Mouse (Mus musculus) spleen, adult 2 months (tissue): ENCODE results near the gene Actr2. TPM values are rescaled to one million over a fixed set of nuclear protein-coding genes. Genes with fewer than 3 reads are reported as not detected.

Source experiments
- DNase-seq, 2 experiments: peaks; one replicate each; pipeline versions ENCODE4 v3.0.0 to v3.0.0-alpha.2; 2012 to 2021; ENCODE audit warnings: low spot score in 2 of 2, low read depth in 1 of 2
- H3K27ac ChIP-seq: fragments of 200-500 bp; 2 replicates; pipeline ENCODE4 v1.5.1; 2012; ENCODE audit warnings: low read length, inconsistent platforms; ENCODE audit not compliant: insufficient read depth
- H3K27me3 ChIP-seq: fragments of 200-500 bp; 2 replicates; pipeline ENCODE4 v1.6.1; 2012; ENCODE audit warnings: mild to moderate bottlenecking, moderate library complexity, low read length, inconsistent platforms; ENCODE audit not compliant: control insufficient read depth, insufficient read depth
- H3K36me3 ChIP-seq: fragments of 200-500 bp; 2 replicates; pipeline ENCODE4 v1.6.1; 2012; ENCODE audit warnings: mild to moderate bottlenecking, low read length, inconsistent platforms; ENCODE audit not compliant: control insufficient read depth, insufficient read depth
- H3K4me1 ChIP-seq: fragments of 200-500 bp; 2 replicates; pipeline ENCODE4 v1.6.1; 2011; ENCODE audit warnings: inconsistent platforms; ENCODE audit not compliant: control insufficient read depth, insufficient read depth, insufficient read length
- H3K4me3 ChIP-seq: fragments of 200-500 bp; 2 replicates; pipeline ENCODE4 v1.5.1; 2011; ENCODE audit warnings: mild to moderate bottlenecking, inconsistent platforms; ENCODE audit not compliant: insufficient read depth, insufficient read length; ENCODE audit errors: extremely low read depth
- CTCF ChIP-seq: fragments of 200-500 bp; IDR thresholded peaks from 2 replicates; pipeline ENCODE4 v1.5.1; 2011; ENCODE audit warnings: mild to moderate bottlenecking, inconsistent platforms; ENCODE audit not compliant: insufficient read depth, insufficient read length, insufficient replicate concordance; ENCODE audit errors: extremely low read depth
- POLR2A ChIP-seq: fragments of 200-500 bp; IDR thresholded peaks from 2 replicates; pipeline ENCODE4 v1.6.1; 2011; ENCODE audit warnings: low read depth, low read length, inconsistent platforms
- WGBS: fragments of 180-500 bp; shearing (Covaris S2); methylation state at CpG from one replicate; pipeline ENCODE4 v1.1.7; 2018; 5-methylcytosine and 5-hydroxymethylcytosine counted together
- polyA plus RNA-seq: library from polyadenylated mRNA; depleted of rRNA; stranded (reverse); fragments of >200 nt; gene quantifications from 2 replicates; pipeline ENCODE4 v1.2.3, GENCODE M21; 2012

Actr2 gene
- polyA plus RNA-seq, 1 experiment = 24.4 TPM

DNA sequence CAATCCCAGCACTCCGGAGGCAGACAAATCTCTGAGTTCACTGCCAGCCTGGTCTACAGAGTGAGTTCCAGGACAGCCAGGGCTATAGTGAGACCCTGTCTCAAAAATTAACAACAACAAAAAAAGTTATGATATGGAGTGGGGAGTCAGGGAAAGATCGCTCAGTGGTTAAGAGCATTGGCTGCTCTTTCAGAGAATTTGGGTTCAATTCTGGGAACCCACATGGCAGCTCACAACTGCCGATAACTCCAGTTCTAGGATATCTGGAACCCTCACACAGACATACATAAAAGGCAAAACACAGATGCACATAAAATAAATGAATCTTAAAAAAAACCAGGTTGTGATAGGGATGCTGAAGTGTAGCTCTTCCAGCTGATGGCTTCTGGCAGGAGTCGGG is 83.7 kb downstream of the Actr2 start:
- no peaks in the 10 kb centered on the region for H3K36me3 ChIP-seq
- TF ChIP-seq POLR2A (no peak), CTCF (no peak)
- WGBS = 89% methylated on average over 4 of the region's 4 CpGs
- H3K27me3 ChIP-seq = no peaks in the 10 kb centered on the region
- DNase-seq = no peak
- no peak overlapping the region for H3K27ac ChIP-seq
- H3K4me1 ChIP-seq = no peaks in the 10 kb centered on the region
- H3K4me3 ChIP-seq = no peak overlapping the region

DNA sequence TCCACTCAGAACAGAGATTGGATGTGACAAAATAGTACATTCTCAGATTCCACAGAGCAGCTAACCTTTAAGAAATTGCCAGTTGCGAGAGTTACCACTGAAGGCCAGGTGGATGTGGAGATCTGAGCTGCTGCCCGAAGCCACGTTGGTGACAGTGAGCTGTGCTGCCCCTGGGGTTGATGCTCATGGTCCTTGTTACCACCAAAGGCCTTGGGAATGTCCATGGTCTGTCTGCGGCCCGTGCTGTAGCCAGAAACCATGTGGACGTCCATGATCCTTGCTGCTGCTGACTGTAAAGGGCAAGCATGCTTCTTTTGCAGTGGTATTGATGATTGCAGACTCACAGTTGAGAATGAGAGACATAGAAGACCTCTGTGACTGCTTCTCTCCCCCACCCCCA is 84.3 kb downstream of the Actr2 start:
- no peaks in the 10 kb centered on the region for H3K36me3 ChIP-seq
- H3K27me3 ChIP-seq = no peaks in the 10 kb centered on the region
- H3K4me1 ChIP-seq = no peaks in the 10 kb centered on the region
- WGBS = 90% methylated on average over 6 of the region's 6 CpGs
- no peak overlapping the region for H3K4me3 ChIP-seq
- DNase-seq = no peak
- H3K27ac ChIP-seq = no peak overlapping the region
- no peak for TF ChIP-seq CTCF
- TF ChIP-seq POLR2A = no peak

DNA sequence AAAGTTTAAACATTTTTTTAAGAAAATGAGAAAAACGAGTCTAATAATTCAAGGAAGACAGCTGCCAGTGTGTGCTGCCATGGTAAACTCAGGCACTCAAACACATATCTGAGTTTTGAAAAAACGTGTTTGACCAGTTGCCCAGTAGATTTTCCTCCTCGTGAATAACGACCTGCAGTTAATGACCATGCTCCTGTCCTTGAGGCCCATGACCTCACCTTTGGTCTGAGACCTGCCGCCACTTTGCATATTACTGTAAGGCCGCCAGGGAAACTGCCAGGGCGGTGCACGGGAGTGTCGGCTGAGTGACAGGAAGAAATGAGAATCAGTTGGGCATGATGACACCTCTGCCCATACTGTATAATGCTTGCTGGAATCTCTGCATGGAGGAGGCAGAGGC is 85.0 kb downstream of the Actr2 start:
- WGBS = 83% methylated on average over 9 of the region's 9 CpGs
- H3K27ac ChIP-seq = no peak overlapping the region
- no peaks in the 10 kb centered on the region for H3K36me3 ChIP-seq
- no peak for DNase-seq
- no peaks in the 10 kb centered on the region for H3K27me3 ChIP-seq
- no peaks in the 10 kb centered on the region for H3K4me1 ChIP-seq
- H3K4me3 ChIP-seq = no peak overlapping the region
- TF ChIP-seq POLR2A (no peak), CTCF (no peak)

DNA sequence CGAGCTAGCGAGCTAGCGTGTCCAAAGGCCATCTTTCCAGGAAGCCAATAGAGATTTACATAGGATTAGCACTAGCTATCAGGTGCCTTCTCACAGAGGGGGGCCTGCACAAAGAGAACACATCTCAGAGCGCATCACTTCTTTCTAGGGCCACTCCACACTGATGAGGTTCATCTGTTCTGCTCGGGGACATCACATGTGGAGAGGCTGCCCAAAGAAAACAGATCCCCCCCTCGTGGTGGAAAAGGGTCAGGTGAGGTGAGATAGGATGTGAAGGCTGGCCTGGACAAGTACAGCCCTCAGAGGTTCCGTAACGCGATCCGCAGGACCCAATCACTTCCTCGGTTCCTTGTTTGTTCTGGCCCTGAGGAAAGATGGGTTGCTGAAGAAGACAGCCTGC is 86.8 kb downstream of the Actr2 start:
- TF ChIP-seq CTCF = no peak
- no peak for TF ChIP-seq POLR2A
- Histone ChIP-seq H3K36me3 (peaks cover 3% of the 10 kb centered on the region; the same call in 1 of the 2 replicates), H3K27ac (no peak overlapping the region), H3K27me3 (no peaks in the 10 kb centered on the region), H3K4me3 (no peak overlapping the region), H3K4me1 (no peaks in the 10 kb centered on the region)
- no peak for DNase-seq
- WGBS = 86% methylated on average over 11 of the region's 11 CpGs

DNA sequence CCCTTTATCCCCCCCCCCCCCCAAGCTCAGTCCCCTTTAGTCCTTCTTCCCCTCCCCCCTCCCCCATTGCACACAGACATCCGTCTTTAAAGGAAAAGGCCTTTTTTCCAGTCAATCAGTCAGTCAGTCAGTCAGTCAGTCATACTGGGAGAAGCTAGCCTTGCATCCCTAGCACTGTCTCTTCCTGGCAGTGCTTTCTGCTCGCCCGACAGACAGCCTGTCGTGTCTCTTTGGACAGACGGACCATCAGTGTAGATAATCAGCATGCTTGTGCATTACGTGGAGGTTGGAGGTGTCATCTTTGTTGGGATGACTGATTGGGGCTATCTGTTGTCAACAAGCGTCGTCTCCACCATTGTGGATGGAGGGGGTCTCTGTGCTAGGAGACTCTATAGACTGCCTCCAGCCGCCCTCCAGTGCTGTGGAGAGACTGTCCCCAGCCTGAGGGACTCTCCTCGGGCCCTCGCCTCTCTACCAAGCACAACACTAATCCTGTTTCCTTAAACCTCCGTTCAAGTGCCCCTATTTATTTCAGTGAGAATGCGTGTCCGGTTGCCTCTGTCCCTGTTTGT is 89.7 kb downstream of the Actr2 start:
- no peak for TF ChIP-seq POLR2A
- no peak for TF ChIP-seq CTCF
- Histone ChIP-seq H3K4me3 (no peak overlapping the region), H3K4me1 (no peaks in the 10 kb centered on the region), H3K36me3 (peaks cover 8% of the 10 kb centered on the region), H3K27ac (no peak overlapping the region), H3K27me3 (no peaks in the 10 kb centered on the region)
- no peak for DNase-seq
- 93% methylated on average over 14 of the region's 14 CpGs for WGBS

DNA sequence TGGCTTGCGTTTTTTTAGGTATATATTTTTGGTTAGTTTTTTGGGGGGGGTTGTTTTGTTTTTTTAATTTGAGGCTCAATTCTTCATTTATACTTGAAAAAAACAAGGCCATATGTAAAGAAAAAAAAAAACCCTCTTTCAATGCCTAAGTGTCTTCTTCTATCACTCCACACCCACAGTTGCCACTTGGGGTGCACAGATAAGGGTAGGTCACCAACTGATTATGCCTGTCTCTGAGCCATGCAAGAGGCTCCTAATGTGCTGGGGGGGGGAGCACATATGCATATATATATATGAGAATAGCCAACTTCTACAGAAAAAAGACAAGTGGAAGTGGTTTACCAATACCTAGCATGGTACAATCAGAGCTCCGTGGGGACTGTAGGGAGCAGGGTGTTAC is 90.3 kb downstream of the Actr2 start:
- TF ChIP-seq POLR2A (no peak), CTCF (no peak)
- Histone ChIP-seq H3K36me3 (peaks cover 8% of the 10 kb centered on the region), H3K4me1 (no peaks in the 10 kb centered on the region), H3K27ac (no peak overlapping the region), H3K4me3 (no peak overlapping the region), H3K27me3 (no peaks in the 10 kb centered on the region)
- DNase-seq = no peak
- 79% methylated on average over 2 of the region's 2 CpGs for WGBS

DNA sequence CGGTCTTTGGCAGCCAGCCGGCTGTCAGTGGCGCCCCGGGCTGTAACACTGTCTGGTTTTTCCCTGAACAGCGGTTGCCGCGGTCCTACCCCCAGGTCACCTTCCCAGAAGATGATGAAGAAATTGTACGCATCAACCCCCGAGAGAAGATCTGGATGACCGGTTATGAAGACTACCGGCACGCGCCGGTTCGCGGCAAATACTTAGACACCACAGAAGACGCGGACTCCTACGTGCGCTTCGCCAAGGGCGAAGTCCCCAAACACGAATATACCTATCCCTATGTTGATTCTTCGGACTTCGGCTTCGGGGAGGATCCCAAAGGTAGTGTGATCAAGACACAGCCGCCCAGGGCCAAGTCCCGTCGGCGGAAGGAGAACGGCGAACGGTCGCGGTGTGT is 92.0 kb downstream of the Actr2 start:
- Histone ChIP-seq H3K4me3 (no peak overlapping the region), H3K36me3 (peaks cover 8% of the 10 kb centered on the region), H3K27ac (no peak overlapping the region), H3K27me3 (no peaks in the 10 kb centered on the region), H3K4me1 (no peaks in the 10 kb centered on the region)
- WGBS = 98% methylated on average over 35 of the region's 35 CpGs
- no peak for DNase-seq
- no peak for TF ChIP-seq CTCF
- TF ChIP-seq POLR2A = no peak

DNA sequence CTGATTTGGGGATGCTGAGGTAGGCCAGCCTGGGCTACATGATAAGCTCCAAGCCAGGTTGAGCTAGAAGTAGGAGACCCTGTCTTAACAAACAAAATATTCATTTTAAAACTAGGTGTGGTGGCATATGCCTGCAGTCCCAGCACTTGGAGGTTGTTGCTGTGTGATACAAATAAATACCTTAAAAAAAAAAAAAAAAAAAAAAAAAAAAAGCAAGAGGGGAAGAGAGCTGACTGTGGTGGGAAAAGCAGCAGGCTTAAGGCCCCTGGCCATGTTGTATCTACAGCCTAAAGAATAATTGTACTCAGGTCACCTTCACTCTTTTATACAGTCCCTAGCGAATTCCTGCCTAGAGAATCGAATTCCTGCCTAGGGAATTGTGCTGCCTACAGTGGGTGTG is 93.8 kb downstream of the Actr2 start:
- 88% methylated on average over 2 of the region's 2 CpGs for WGBS
- H3K4me3 ChIP-seq = no peak overlapping the region
- no peak for DNase-seq
- no peaks in the 10 kb centered on the region for H3K27me3 ChIP-seq
- TF ChIP-seq CTCF = no peak
- TF ChIP-seq POLR2A = no peak
- H3K36me3 ChIP-seq = peaks cover 8% of the 10 kb centered on the region
- H3K4me1 ChIP-seq = no peaks in the 10 kb centered on the region
- H3K27ac ChIP-seq = no peak overlapping the region
